Mouse (Mus musculus) C2C12 (cell line): Measurements from ENCODE around the gene Sh3bp4.

Experiments
- CTCF ChIP-seq: IDR thresholded peaks from one replicate; pipeline ENCODE4 v1.5.1; 2011; ENCODE audit not compliant: control insufficient read depth, insufficient read depth, insufficient read length
- FOSL1 ChIP-seq: IDR thresholded peaks from one replicate; pipeline ENCODE4 v1.8.0; 2011; ENCODE audit warnings: mild to moderate bottlenecking, low read length; ENCODE audit not compliant: poor library complexity, insufficient read depth, severe bottlenecking
- MYOD1 ChIP-seq: IDR thresholded peaks from one replicate; pipeline ENCODE4 v1.6.1; 2011; ENCODE audit warnings: low read depth; ENCODE audit not compliant: control insufficient read depth, insufficient read length
- USF1 ChIP-seq: IDR thresholded peaks from one replicate; pipeline ENCODE4 v1.6.1; 2011; ENCODE audit warnings: low read depth, mild to moderate bottlenecking, control low read depth, moderate library complexity

DNA sequence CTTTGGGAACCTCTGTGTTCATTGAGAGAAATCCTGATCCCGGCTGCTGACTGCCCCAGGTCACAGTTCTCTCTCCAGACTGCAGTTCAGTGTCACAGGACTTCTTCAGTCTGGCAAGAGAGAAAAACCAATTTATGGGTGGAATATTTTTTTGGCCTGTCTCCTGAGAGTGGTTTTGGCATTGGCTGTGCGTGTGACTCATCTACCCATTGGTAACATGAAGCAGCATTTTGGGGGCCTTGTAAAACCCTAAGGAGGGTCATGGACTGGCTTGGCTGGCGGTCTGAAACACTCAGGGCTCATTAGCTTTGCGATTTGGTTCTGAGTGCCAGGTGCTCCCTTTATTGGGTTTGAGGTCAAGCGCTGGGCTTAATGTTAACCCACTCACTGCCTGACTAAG, 10.6 kb downstream of the Sh3bp4 start:
- TF ChIP-seq CTCF, result no peak
- peak; percentile 56 for TF ChIP-seq MYOD1
- peak; percentile 40 for TF ChIP-seq FOSL1
- no peak for TF ChIP-seq USF1
